ENCODE assay signal across 4 mouse cellular contexts in the genomic region with DNA sequence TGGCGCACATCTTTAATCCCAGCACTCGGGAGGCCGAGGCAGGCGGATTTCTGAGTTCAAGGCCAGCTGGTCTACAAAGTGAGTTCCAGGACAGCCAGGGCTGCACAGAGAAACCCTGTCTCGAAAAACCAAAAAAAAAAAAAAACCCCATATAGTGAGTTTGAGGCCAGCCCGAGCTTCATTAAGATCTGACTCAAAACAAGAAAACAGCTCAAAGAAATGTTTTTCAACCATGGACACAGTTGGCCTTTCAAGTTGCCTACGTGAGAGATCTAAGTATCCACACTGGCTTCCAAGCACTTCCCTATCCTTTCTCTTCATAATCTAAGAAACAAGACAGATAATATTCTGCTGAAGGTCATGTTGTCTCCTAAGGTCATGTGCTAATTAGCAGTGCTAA.
DNase-seq lines count a peak whose midpoint lies in the region; ATAC-seq and TF ChIP-seq lines count a peak whose summit lies in the region.
"Not testable (repeated sequence)": the region's sequence is repeated elsewhere in the genome, so short reads cannot be mapped to it uniquely, and the experiment has no call there.

No protein-coding gene starts in this region.

- not testable (repeated sequence) for TF ChIP-seq POLR2A in CH12.LX (IDR thresholded peaks at IDR 0.05; ENCODE audit: low read depth, low read length)

- not testable (repeated sequence) for H3K9ac ChIP-seq in CH12.LX (ENCODE audit: insufficient read depth, low read depth); liver, embryonic 13.5 days; liver, embryonic 15.5 days

- 0 out of 2 replicates have a peak, but pooled peaks have one; percentile 44 for TF ChIP-seq EP300 in CH12.LX (IDR thresholded peaks at IDR 0.05; ENCODE audit: low read length)

- H3K4me3 ChIP-seq in CH12.LX (replicated peaks in 1 of 3; ENCODE audit: low read depth in 2 of 3, low read length in 2 of 3, poor library complexity in 1 of 3); liver, embryonic 13.5 days (replicated peaks); liver, embryonic 15.5 days (replicated peaks): not testable (repeated sequence)

- peaks cover 12 to 54% of the 10 kb centered on the region in 2 experiments for H3K4me1 ChIP-seq in CH12.LX (ENCODE audit: control insufficient read depth in 1 of 2, insufficient read depth in 2 of 2)
- peaks cover 42% of the 10 kb centered on the region for H3K4me1 ChIP-seq in liver, embryonic 13.5 days (replicated peaks)
- peaks cover 29% of the 10 kb centered on the region for H3K4me1 ChIP-seq in liver, embryonic 15.5 days (replicated peaks)

- not testable (repeated sequence) for H3K27me3 ChIP-seq in CH12.LX (replicated peaks); liver, embryonic 13.5 days
- peaks cover 17% of the 10 kb centered on the region; the same call in 1 of the 2 replicates for H3K27me3 ChIP-seq in liver, embryonic 15.5 days

- H3K4me2 ChIP-seq in CH12.LX (ENCODE audit: insufficient read depth, low read depth, poor library complexity, severe bottlenecking); liver, embryonic 13.5 days: not testable (repeated sequence)
- H3K4me2 ChIP-seq in liver, embryonic 15.5 days = 0 out of 2 replicates have a peak overlapping the region, but pooled peaks have one; percentile 72

- not testable (repeated sequence) for DNase-seq in CH12.LX (ENCODE audit: extremely low read depth); liver, embryonic 13.5 days
- DNase-seq in induced T-regulatory cell, adult 2 months (ENCODE audit: low read depth) = peak; percentile 27

- TF ChIP-seq CTCF in CH12.LX (conservative IDR thresholded peaks at IDR 0.05 in 1 of 2, IDR thresholded peaks at IDR 0.05 in 1 of 2; ENCODE audit: low read depth in 2 of 2, low read length in 2 of 2) = not testable (repeated sequence)

- not testable (repeated sequence) for H3K79me2 ChIP-seq in CH12.LX (replicated peaks; ENCODE audit: control insufficient read depth, extremely low read depth, insufficient read depth, poor library complexity, severe bottlenecking)

- dilution Hi-C loops in CH12.LX (cut with MboI; ENCODE audit: extremely low pct_ligation_motif_present, extremely low pct_unique_long_range_greater_than_20kb, low sequenced_read_pairs) = not testable (repeated sequence)

- not testable (repeated sequence) for ATAC-seq in liver, embryonic 13.5 days (ENCODE audit: low read depth); liver, embryonic 15.5 days (ENCODE audit: insufficient read depth)

- 82% methylated on average over 7 of the region's 7 CpGs for WGBS in liver, embryonic 13.5 days (ENCODE audit: insufficient replicate concordance)
- 78% methylated on average over 7 of the region's 7 CpGs for WGBS in liver, embryonic 15.5 days (ENCODE audit: insufficient replicate concordance)

- H3K36me3 ChIP-seq in CH12.LX (replicated peaks in 1 of 2; ENCODE audit: control insufficient read depth in 1 of 2, insufficient read depth in 1 of 2, low read length in 1 of 2); liver, embryonic 13.5 days; liver, embryonic 15.5 days (replicated peaks): not testable (repeated sequence)

- not testable (repeated sequence) for H3K9me3 ChIP-seq in CH12.LX (replicated peaks; ENCODE audit: low read length); liver, embryonic 13.5 days (replicated peaks); liver, embryonic 15.5 days (replicated peaks)

- in situ Hi-C loops in CH12.LX (cut with MboI; ENCODE audit: low pct_ligation_motif_present, low pct_unique_long_range_greater_than_20kb, low sequenced_read_pairs) = not testable (repeated sequence)

- not testable (repeated sequence) for H3K27ac ChIP-seq in CH12.LX (ENCODE audit: insufficient read depth, low read depth); liver, embryonic 15.5 days (replicated peaks)
- 0 out of 2 replicates have a peak overlapping the region, but pooled peaks have one; percentile 9 for H3K27ac ChIP-seq in liver, embryonic 13.5 days

- TF ChIP-seq RAD21 in CH12.LX (IDR thresholded peaks at IDR 0.05; ENCODE audit: low read depth, low read length) = not testable (repeated sequence)

TF ChIP-seq in CH12.LX, 34 proteins besides CTCF, POLR2A, EP300 and RAD21:
- peak; percentile 69 for TF ChIP-seq JUND (conservative IDR thresholded peaks at IDR 0.05; ENCODE audit: low read depth, low read length)
- TF ChIP-seq IRF4 (IDR thresholded peaks at IDR 0.05; ENCODE audit: low read depth, low read length) = peak; percentile 76; the same call in 1 of the 2 replicates
- peak; percentile 81 for TF ChIP-seq ZNF384 (IDR thresholded peaks at IDR 0.05; ENCODE audit: low read depth, low read length)
- TF ChIP-seq ETS1 (conservative IDR thresholded peaks at IDR 0.05; ENCODE audit: low read depth, low read length) = 0 out of 2 replicates have a peak, but pooled peaks have one; percentile 15
